Mouse (Mus musculus): Measurements from ENCODE around the gene Rnf4. TPM values are rescaled to one million over a fixed set of nuclear protein-coding genes. Genes with fewer than 3 reads are reported as not detected.

The Rnf4 gene
- polyA plus RNA-seq (2012; rRNA removed) = 47.5 and 49.9 TPM in 2 replicates

- Histone ChIP-seq H3K4me3 (ENCODE audit: insufficient read depth, low read depth, low read length) (peak within 1 kb of the TSS; percentile 86), H3K4me1 (ENCODE audit: control insufficient read depth, insufficient read depth, low read length) (peaks cover 3% of the 10 kb centered on the region; the same call in 1 of the 2 replicates), H3K36me3 (ENCODE audit: control insufficient read depth, insufficient read depth, low read length) (no peaks in the 10 kb centered on the region), H3K27ac (ENCODE audit: insufficient read depth, low read depth, low read length) (peak within 1 kb of the TSS; percentile 83), H3K27me3 (replicated peaks; ENCODE audit: control insufficient read depth, insufficient read depth, low read length) (no peaks in the 10 kb centered on the region)
- no peak for TF ChIP-seq CTCF (conservative IDR thresholded peaks at IDR 0.05; ENCODE audit: insufficient read depth, insufficient read length, low read depth, low read length)
- peak; percentile 86 for TF ChIP-seq POLR2A (IDR thresholded peaks at IDR 0.05; ENCODE audit: low read depth, low read length)
- DNase-seq = peak; percentile 99
- WGBS = under 1% methylated on average over 67 of the region's 67 CpGs
Observed at GRCm38 (mm10) chr5:34336097-34336774, at the start of gene Rnf4. Gene Rnf4, plus strand, starts transcription at chr5:34336289.

- no peak for DNase-seq
- Histone ChIP-seq H3K36me3 (ENCODE audit: control insufficient read depth, insufficient read depth, low read length) (no peaks in the 10 kb centered on the region), H3K4me3 (ENCODE audit: insufficient read depth, low read depth, low read length) (no peak overlapping the region), H3K4me1 (ENCODE audit: control insufficient read depth, insufficient read depth, low read length) (peaks cover 5% of the 10 kb centered on the region; the same call in 1 of the 2 replicates), H3K27ac (ENCODE audit: insufficient read depth, low read depth, low read length) (no peak overlapping the region), H3K27me3 (replicated peaks; ENCODE audit: control insufficient read depth, insufficient read depth, low read length) (peaks cover 4% of the 10 kb centered on the region; the same call in 1 of the 2 replicates)
- WGBS = 7% methylated on average over 11 of the region's 11 CpGs
- no peak for TF ChIP-seq POLR2A (IDR thresholded peaks at IDR 0.05; ENCODE audit: low read depth, low read length)
- no peak for TF ChIP-seq CTCF (conservative IDR thresholded peaks at IDR 0.05; ENCODE audit: insufficient read depth, insufficient read length, low read depth, low read length)
Observed at GRCm38 (mm10) chr5:34286516-34286915, 49.6 kb upstream of the Rnf4 start.

GRCm38 (mm10) chr5:34287001-34287837 lies 48.9 kb upstream of the Rnf4 start:
- H3K4me1 ChIP-seq (ENCODE audit: control insufficient read depth, insufficient read depth, low read length) = peaks cover 5% of the 10 kb centered on the region; the same call in 1 of the 2 replicates
- TF ChIP-seq CTCF (conservative IDR thresholded peaks at IDR 0.05; ENCODE audit: insufficient read depth, insufficient read length, low read depth, low read length) (no peak), POLR2A (IDR thresholded peaks at IDR 0.05; ENCODE audit: low read depth, low read length) (no peak)
- no peak for DNase-seq
- no peak overlapping the region for H3K27ac ChIP-seq (ENCODE audit: insufficient read depth, low read depth, low read length)
- no peaks in the 10 kb centered on the region for H3K36me3 ChIP-seq (ENCODE audit: control insufficient read depth, insufficient read depth, low read length)
- H3K27me3 ChIP-seq (replicated peaks; ENCODE audit: control insufficient read depth, insufficient read depth, low read length) = peaks cover 4% of the 10 kb centered on the region; the same call in 1 of the 2 replicates
- 1% methylated on average over 54 of the region's 54 CpGs for WGBS
- H3K4me3 ChIP-seq (ENCODE audit: insufficient read depth, low read depth, low read length) = 0 out of 2 replicates have a peak overlapping the region, but pooled peaks have one; percentile 29

GRCm38 (mm10) chr5:34287838-34288145 lies 48.3 kb upstream of the Rnf4 start:
- no peaks in the 10 kb centered on the region for H3K36me3 ChIP-seq (ENCODE audit: control insufficient read depth, insufficient read depth, low read length)
- DNase-seq = no peak
- under 1% methylated on average over 18 of the region's 18 CpGs for WGBS
- no peak overlapping the region for H3K27ac ChIP-seq (ENCODE audit: insufficient read depth, low read depth, low read length)
- peaks cover 4% of the 10 kb centered on the region; the same call in 1 of the 2 replicates for H3K27me3 ChIP-seq (replicated peaks; ENCODE audit: control insufficient read depth, insufficient read depth, low read length)
- peaks cover 5% of the 10 kb centered on the region; the same call in 1 of the 2 replicates for H3K4me1 ChIP-seq (ENCODE audit: control insufficient read depth, insufficient read depth, low read length)
- H3K4me3 ChIP-seq (ENCODE audit: insufficient read depth, low read depth, low read length) = peak overlapping the region; percentile 29
- TF ChIP-seq CTCF (conservative IDR thresholded peaks at IDR 0.05; ENCODE audit: insufficient read depth, insufficient read length, low read depth, low read length) = no peak
- TF ChIP-seq POLR2A (IDR thresholded peaks at IDR 0.05; ENCODE audit: low read depth, low read length) = no peak

DNA sequence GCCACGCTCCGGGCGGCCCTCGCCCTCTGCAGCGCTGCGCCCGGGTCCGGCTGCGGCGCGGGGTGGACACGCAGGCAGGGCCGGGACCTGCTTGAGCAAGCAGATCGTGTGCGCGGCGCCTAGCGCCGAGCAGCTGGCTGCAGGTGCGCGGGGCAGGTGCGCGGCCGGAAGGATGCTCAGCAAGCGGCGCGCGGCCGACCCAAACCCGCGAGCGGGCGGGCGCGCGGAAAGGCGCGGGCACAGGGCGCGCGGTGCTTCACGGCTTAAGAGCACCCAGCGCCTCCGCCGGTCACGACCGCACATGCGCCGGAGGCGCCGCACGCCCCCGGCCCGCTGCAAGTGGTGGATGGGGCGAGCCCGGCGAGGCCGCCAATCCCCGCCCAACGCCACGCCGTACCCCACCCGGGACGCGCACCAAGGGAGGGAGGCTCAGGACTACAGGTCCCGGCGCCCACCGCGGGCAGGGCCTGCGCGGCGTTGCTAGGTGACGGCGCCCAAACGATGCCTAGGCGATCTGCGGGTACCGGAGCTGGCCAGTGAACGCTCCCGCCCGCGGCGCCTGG lies 47.9 kb upstream of the Rnf4 start, which contains the start of the genes Zfyve28 and Cfap99:
Gene Zfyve28, minus strand, starts transcription at position 296 of the 563 bp plus-strand sequence.
Gene Cfap99, plus strand, starts transcription at position 447 of the 563 bp plus-strand sequence.
- under 1% methylated on average over 76 of the region's 83 CpGs for WGBS
- peaks cover 5% of the 10 kb centered on the region; the same call in 1 of the 2 replicates for H3K4me1 ChIP-seq (ENCODE audit: control insufficient read depth, insufficient read depth, low read length)
- DNase-seq = peak; percentile 27
- no peak within 1 kb of the TSS for H3K27ac ChIP-seq (ENCODE audit: insufficient read depth, low read depth, low read length)
- H3K27me3 ChIP-seq (replicated peaks; ENCODE audit: control insufficient read depth, insufficient read depth, low read length) = peaks cover 4% of the 10 kb centered on the region; the same call in 1 of the 2 replicates
- no peaks in the 10 kb centered on the region for H3K36me3 ChIP-seq (ENCODE audit: control insufficient read depth, insufficient read depth, low read length)
- no peak for TF ChIP-seq CTCF (conservative IDR thresholded peaks at IDR 0.05; ENCODE audit: insufficient read depth, insufficient read length, low read depth, low read length)
- TF ChIP-seq POLR2A (IDR thresholded peaks at IDR 0.05; ENCODE audit: low read depth, low read length) = no peak
- H3K4me3 ChIP-seq (ENCODE audit: insufficient read depth, low read depth, low read length) = peak within 1 kb of the TSS; percentile 29

DNA sequence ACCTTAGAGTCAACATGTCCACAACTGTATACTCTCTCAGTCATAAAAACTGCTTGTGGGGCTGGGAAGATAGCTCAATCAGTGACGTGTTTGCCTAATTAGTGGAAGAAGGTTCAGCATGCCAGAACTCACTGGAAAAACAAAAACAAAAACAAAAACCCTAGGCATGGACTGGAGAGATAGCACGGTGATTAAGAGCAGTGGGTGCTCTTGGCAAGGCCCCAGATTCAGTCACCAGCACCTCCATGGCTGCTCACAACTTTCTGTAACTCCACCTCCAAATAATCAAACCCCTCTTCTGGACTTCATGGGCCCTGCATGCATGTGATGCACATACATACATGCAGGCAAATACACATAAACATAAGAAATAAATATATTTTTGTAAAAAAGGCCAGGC lies 46.8 kb upstream of the Rnf4 start:
- Histone ChIP-seq H3K4me1 (ENCODE audit: control insufficient read depth, insufficient read depth, low read length) (peaks cover 5% of the 10 kb centered on the region; the same call in 1 of the 2 replicates), H3K36me3 (ENCODE audit: control insufficient read depth, insufficient read depth, low read length) (no peaks in the 10 kb centered on the region), H3K4me3 (ENCODE audit: insufficient read depth, low read depth, low read length) (no peak overlapping the region), H3K27ac (ENCODE audit: insufficient read depth, low read depth, low read length) (no peak overlapping the region), H3K27me3 (replicated peaks; ENCODE audit: control insufficient read depth, insufficient read depth, low read length) (peaks cover 4% of the 10 kb centered on the region; the same call in 1 of the 2 replicates)
- TF ChIP-seq POLR2A (IDR thresholded peaks at IDR 0.05; ENCODE audit: low read depth, low read length) = no peak
- no peak for TF ChIP-seq CTCF (conservative IDR thresholded peaks at IDR 0.05; ENCODE audit: insufficient read depth, insufficient read length, low read depth, low read length)
- WGBS = 58% methylated on average over 2 of the region's 2 CpGs
- no peak for DNase-seq
